Mouse (Mus musculus): Measurements from ENCODE around the gene Mical3. TPM values are rescaled to one million over a fixed set of nuclear protein-coding genes. Genes with fewer than 3 reads are reported as not detected.

Mical3 gene
- polyA plus RNA-seq, 1 experiment from 2014 or later: 37.0 TPM

GRCm38 (mm10) chr6:121109181-121109981 lies 21.4 kb downstream of the Mical3 start:
- Histone ChIP-seq H3K4me1 (ENCODE audit: control insufficient read depth, insufficient read depth, low read length) (peaks cover 38% of the 10 kb centered on the region), H3K36me3 (ENCODE audit: control insufficient read depth, insufficient read depth, low read length) (no peaks in the 10 kb centered on the region; the same call in 1 of the 2 replicates), H3K9ac (ENCODE audit: low read depth, low read length) (peak overlapping the region; percentile 90), H3K4me2 (ENCODE audit: low read length) (peak overlapping the region; percentile 95), H3K27ac (ENCODE audit: low read length) (peak overlapping the region; percentile 96), H3K9me3 (replicated peaks; ENCODE audit: control insufficient read depth, low read length, poor library complexity, severe bottlenecking) (no peaks in the 10 kb centered on the region), H3K4me3 (ENCODE audit: low read depth, low read length) (peak overlapping the region; percentile 90), H3K27me3 (ENCODE audit: control insufficient read depth, insufficient read depth, low read depth, low read length) (no peaks in the 10 kb centered on the region)
- under 1% methylated on average over 48 of the region's 52 CpGs for WGBS
- peak; percentile 43 for ATAC-seq

- Histone ChIP-seq H3K36me3 (ENCODE audit: control insufficient read depth, insufficient read depth, low read length) (no peaks in the 10 kb centered on the region; the same call in 1 of the 2 replicates), H3K27me3 (ENCODE audit: control insufficient read depth, insufficient read depth, low read depth, low read length) (no peaks in the 10 kb centered on the region), H3K27ac (ENCODE audit: low read length) (no peak overlapping the region), H3K9ac (ENCODE audit: low read depth, low read length) (no peak overlapping the region; the same call in 1 of the 2 replicates), H3K4me2 (ENCODE audit: low read length) (peak overlapping the region; percentile 95), H3K9me3 (replicated peaks; ENCODE audit: control insufficient read depth, low read length, poor library complexity, severe bottlenecking) (no peaks in the 10 kb centered on the region), H3K4me1 (ENCODE audit: control insufficient read depth, insufficient read depth, low read length) (peaks cover 38% of the 10 kb centered on the region), H3K4me3 (ENCODE audit: low read depth, low read length) (no peak overlapping the region)
- ATAC-seq: no peak
- 54% methylated on average over 1 of the region's 1 CpGs for WGBS
These were observed 22.7 kb downstream of the Mical3 start for GRCm38 (mm10) chr6:121108075-121108474.

- H3K27ac ChIP-seq (ENCODE audit: low read length): no peak overlapping the region
- ATAC-seq: no peak
- no peaks in the 10 kb centered on the region for H3K9me3 ChIP-seq (replicated peaks; ENCODE audit: control insufficient read depth, low read length, poor library complexity, severe bottlenecking)
- H3K36me3 ChIP-seq (ENCODE audit: control insufficient read depth, insufficient read depth, low read length): no peaks in the 10 kb centered on the region; the same call in 1 of the 2 replicates
- no peaks in the 10 kb centered on the region for H3K27me3 ChIP-seq (ENCODE audit: control insufficient read depth, insufficient read depth, low read depth, low read length)
- H3K4me2 ChIP-seq (ENCODE audit: low read length): no peak overlapping the region
- H3K4me3 ChIP-seq (ENCODE audit: low read depth, low read length): no peak overlapping the region
- no peak overlapping the region for H3K9ac ChIP-seq (ENCODE audit: low read depth, low read length)
- H3K4me1 ChIP-seq (ENCODE audit: control insufficient read depth, insufficient read depth, low read length): peaks cover 38% of the 10 kb centered on the region
- WGBS: 96% methylated on average over 16 of the region's 16 CpGs
These were observed 23.9 kb downstream of the Mical3 start for GRCm38 (mm10) chr6:121106711-121107405.

- Histone ChIP-seq H3K4me2 (ENCODE audit: low read length) (no peak overlapping the region), H3K9me3 (replicated peaks; ENCODE audit: control insufficient read depth, low read length, poor library complexity, severe bottlenecking) (no peaks in the 10 kb centered on the region), H3K36me3 (ENCODE audit: control insufficient read depth, insufficient read depth, low read length) (no peaks in the 10 kb centered on the region; the same call in 1 of the 2 replicates), H3K9ac (ENCODE audit: low read depth, low read length) (no peak overlapping the region), H3K4me1 (ENCODE audit: control insufficient read depth, insufficient read depth, low read length) (peaks cover 33% of the 10 kb centered on the region), H3K27me3 (ENCODE audit: control insufficient read depth, insufficient read depth, low read depth, low read length) (no peaks in the 10 kb centered on the region), H3K4me3 (ENCODE audit: low read depth, low read length) (no peak overlapping the region), H3K27ac (ENCODE audit: low read length) (no peak overlapping the region)
- ATAC-seq: no peak
- WGBS: 46% methylated on average over 4 of the region's 4 CpGs
These were observed 25.1 kb downstream of the Mical3 start for GRCm38 (mm10) chr6:121105726-121106125.

- Histone ChIP-seq H3K4me3 (ENCODE audit: low read depth, low read length) (no peak overlapping the region), H3K9ac (ENCODE audit: low read depth, low read length) (no peak overlapping the region), H3K4me1 (ENCODE audit: control insufficient read depth, insufficient read depth, low read length) (peaks cover 35% of the 10 kb centered on the region), H3K36me3 (ENCODE audit: control insufficient read depth, insufficient read depth, low read length) (no peaks in the 10 kb centered on the region; the same call in 1 of the 2 replicates), H3K9me3 (replicated peaks; ENCODE audit: control insufficient read depth, low read length, poor library complexity, severe bottlenecking) (no peaks in the 10 kb centered on the region), H3K4me2 (ENCODE audit: low read length) (no peak overlapping the region), H3K27me3 (ENCODE audit: control insufficient read depth, insufficient read depth, low read depth, low read length) (no peaks in the 10 kb centered on the region), H3K27ac (ENCODE audit: low read length) (no peak overlapping the region)
- 95% methylated on average over 14 of the region's 14 CpGs for WGBS
- no peak for ATAC-seq
These were observed 27.2 kb downstream of the Mical3 start for GRCm38 (mm10) chr6:121103406-121104171.

GRCm38 (mm10) chr6:121102941-121103340 lies 27.9 kb downstream of the Mical3 start:
- H3K4me2 ChIP-seq (ENCODE audit: low read length): no peak overlapping the region
- no peaks in the 10 kb centered on the region for H3K9me3 ChIP-seq (replicated peaks; ENCODE audit: control insufficient read depth, low read length, poor library complexity, severe bottlenecking)
- H3K27me3 ChIP-seq (ENCODE audit: control insufficient read depth, insufficient read depth, low read depth, low read length): no peaks in the 10 kb centered on the region
- no peaks in the 10 kb centered on the region; the same call in 1 of the 2 replicates for H3K36me3 ChIP-seq (ENCODE audit: control insufficient read depth, insufficient read depth, low read length)
- no peak overlapping the region for H3K4me3 ChIP-seq (ENCODE audit: low read depth, low read length)
- WGBS: 89% methylated on average over 10 of the region's 10 CpGs
- no peak overlapping the region for H3K27ac ChIP-seq (ENCODE audit: low read length)
- peaks cover 34% of the 10 kb centered on the region for H3K4me1 ChIP-seq (ENCODE audit: control insufficient read depth, insufficient read depth, low read length)
- no peak overlapping the region for H3K9ac ChIP-seq (ENCODE audit: low read depth, low read length)
- no peak for ATAC-seq

- Histone ChIP-seq H3K36me3 (ENCODE audit: control insufficient read depth, insufficient read depth, low read length) (no peaks in the 10 kb centered on the region; the same call in 1 of the 2 replicates), H3K4me3 (ENCODE audit: low read depth, low read length) (no peak overlapping the region), H3K27ac (ENCODE audit: low read length) (no peak overlapping the region), H3K9ac (ENCODE audit: low read depth, low read length) (no peak overlapping the region), H3K9me3 (replicated peaks; ENCODE audit: control insufficient read depth, low read length, poor library complexity, severe bottlenecking) (no peaks in the 10 kb centered on the region), H3K4me1 (ENCODE audit: control insufficient read depth, insufficient read depth, low read length) (peaks cover 29% of the 10 kb centered on the region), H3K4me2 (ENCODE audit: low read length) (no peak overlapping the region), H3K27me3 (ENCODE audit: control insufficient read depth, insufficient read depth, low read depth, low read length) (no peaks in the 10 kb centered on the region)
- no peak for ATAC-seq
- 75% methylated on average over 2 of the region's 2 CpGs for WGBS
These were observed 28.7 kb downstream of the Mical3 start for GRCm38 (mm10) chr6:121102084-121102483.

GRCm38 (mm10) chr6:121101201-121101600 lies 29.6 kb downstream of the Mical3 start:
- no peak for ATAC-seq
- Histone ChIP-seq H3K4me1 (ENCODE audit: control insufficient read depth, insufficient read depth, low read length) (peaks cover 28% of the 10 kb centered on the region), H3K27ac (ENCODE audit: low read length) (no peak overlapping the region), H3K4me3 (ENCODE audit: low read depth, low read length) (no peak overlapping the region), H3K36me3 (ENCODE audit: control insufficient read depth, insufficient read depth, low read length) (no peaks in the 10 kb centered on the region; the same call in 1 of the 2 replicates), H3K27me3 (ENCODE audit: control insufficient read depth, insufficient read depth, low read depth, low read length) (no peaks in the 10 kb centered on the region), H3K4me2 (ENCODE audit: low read length) (no peak overlapping the region), H3K9me3 (replicated peaks; ENCODE audit: control insufficient read depth, low read length, poor library complexity, severe bottlenecking) (no peaks in the 10 kb centered on the region), H3K9ac (ENCODE audit: low read depth, low read length) (no peak overlapping the region)
- WGBS: 95% methylated on average over 5 of the region's 5 CpGs

All from midbrain, embryonic 16.5 days (tissue).